Mouse (Mus musculus): ENCODE measurements around the gene Olfr93. TPM values are rescaled to one million over a fixed set of nuclear protein-coding genes. Genes with fewer than 3 reads are reported as not detected.

Gene Olfr93
- polyA plus RNA-seq, 1 experiment from 2014 or later = not detected

- Histone ChIP-seq H3K4me1 (replicated peaks) (no peaks in the 10 kb centered on the region), H3K9ac (replicated peaks) (no peak within 1 kb of the TSS), H3K27ac (no peak within 1 kb of the TSS), H3K9me3 (no peaks in the 10 kb centered on the region), H3K27me3 (no peaks in the 10 kb centered on the region), H3K4me3 (replicated peaks) (no peak within 1 kb of the TSS), H3K4me2 (no peak within 1 kb of the TSS), H3K36me3 (no peaks in the 10 kb centered on the region)
- ATAC-seq (ENCODE audit: insufficient number of reproducible peaks, insufficient read depth, low FRiP score, low TSS enrichment, low read depth) = no peak
- WGBS = 86% methylated on average over 2 of the region's 2 CpGs
Measured at GRCm38 (mm10) chr17:37119988-37120387, 41.3 kb downstream of the Olfr93 start, which contains the start of gene Olfr92. Gene Olfr92 (minus strand): TSS chr17:37120088.

- no peak for ATAC-seq (ENCODE audit: insufficient number of reproducible peaks, insufficient read depth, low FRiP score, low TSS enrichment, low read depth)
- Histone ChIP-seq H3K4me1 (replicated peaks) (no peaks in the 10 kb centered on the region), H3K4me2 (no peak within 1 kb of the TSS), H3K9me3 (no peaks in the 10 kb centered on the region), H3K9ac (replicated peaks) (no peak within 1 kb of the TSS), H3K27me3 (no peaks in the 10 kb centered on the region), H3K36me3 (no peaks in the 10 kb centered on the region), H3K4me3 (replicated peaks) (no peak within 1 kb of the TSS), H3K27ac (no peak within 1 kb of the TSS)
- 90% methylated on average over 1 of the region's 1 CpGs for WGBS
Measured at GRCm38 (mm10) chr17:37098178-37098577, 63.1 kb downstream of the Olfr93 start, which contains the start of gene Olfr91. Gene Olfr91 (minus strand): TSS chr17:37098278.

DNA sequence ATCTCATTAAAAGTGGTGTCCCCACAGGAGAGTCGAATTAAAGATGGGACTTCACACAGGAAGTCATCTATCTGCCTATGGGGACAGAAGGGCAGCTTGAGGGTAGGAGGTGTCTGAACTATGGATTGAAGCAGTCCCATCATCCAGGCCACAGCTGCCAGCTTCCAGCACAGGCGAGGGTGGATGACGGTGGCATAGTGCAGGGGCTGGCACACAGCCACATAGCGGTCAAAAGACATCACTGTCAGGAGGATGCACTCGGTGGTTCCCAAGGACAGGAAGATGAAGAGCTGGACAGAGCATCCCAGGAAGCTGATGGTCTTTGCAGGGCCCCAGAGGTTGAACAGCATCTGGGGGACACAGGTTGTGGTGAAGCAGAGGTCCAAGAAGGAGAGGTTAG is 68.0 kb downstream of the Olfr93 start:
- Histone ChIP-seq H3K27me3 (no peaks in the 10 kb centered on the region), H3K9me3 (no peaks in the 10 kb centered on the region), H3K27ac (no peak overlapping the region), H3K4me1 (replicated peaks) (no peaks in the 10 kb centered on the region), H3K36me3 (no peaks in the 10 kb centered on the region), H3K9ac (replicated peaks) (no peak overlapping the region), H3K4me2 (no peak overlapping the region), H3K4me3 (replicated peaks) (no peak overlapping the region)
- no peak for ATAC-seq (ENCODE audit: insufficient number of reproducible peaks, insufficient read depth, low FRiP score, low TSS enrichment, low read depth)
- 87% methylated on average over 5 of the region's 5 CpGs for WGBS

DNA sequence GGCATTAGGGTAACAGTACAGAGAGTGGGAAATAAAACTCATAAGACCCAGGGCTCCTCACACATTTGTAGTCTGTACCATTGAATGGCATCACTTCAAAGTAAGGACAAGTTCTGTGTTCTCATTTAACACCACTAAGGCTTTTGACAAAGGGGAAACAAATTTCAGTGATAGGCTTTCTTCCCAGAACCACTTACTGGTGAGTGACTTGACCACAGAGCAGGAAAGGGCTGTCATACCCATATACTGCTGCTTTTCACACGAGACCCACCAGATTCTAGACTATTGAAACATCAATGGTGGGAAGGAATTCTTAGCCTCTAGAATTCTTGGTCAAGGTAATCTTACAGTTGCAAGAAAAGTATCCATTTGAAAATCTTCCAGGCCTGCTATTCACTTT is 69.1 kb downstream of the Olfr93 start:
- H3K9ac ChIP-seq (replicated peaks) = no peak overlapping the region

More for the DNA sequence above, 69.1 kb downstream of the Olfr93 start:
- H3K4me1 ChIP-seq (replicated peaks) = no peaks in the 10 kb centered on the region
- no peak overlapping the region for H3K27ac ChIP-seq
- H3K4me3 ChIP-seq (replicated peaks) = no peak overlapping the region
- no peak for ATAC-seq (ENCODE audit: insufficient number of reproducible peaks, insufficient read depth, low FRiP score, low TSS enrichment, low read depth)
- H3K9me3 ChIP-seq = no peaks in the 10 kb centered on the region
- H3K36me3 ChIP-seq = no peaks in the 10 kb centered on the region
- WGBS = 71% methylated on average over 1 of the region's 1 CpGs
- H3K27me3 ChIP-seq = no peaks in the 10 kb centered on the region
- H3K4me2 ChIP-seq = no peak overlapping the region

Other genes starting within 250 kb of the Olfr93 start
- 0.73 and 1.3 TPM in 2 replicates for gene Rnf39, start 218.6 kb downstream of the Olfr93 start, polyA plus RNA-seq (2016; fragmentation: Nextera tagmentation; extraction: Ambion mirVana)
- 109 and 116 TPM in 2 replicates for gene Ppp1r11, start 209.8 kb downstream of the Olfr93 start, polyA plus RNA-seq (2016; fragmentation: Nextera tagmentation; extraction: Ambion mirVana)
- gene Znrd1, start 202.9 kb downstream of the Olfr93 start, polyA plus RNA-seq (2016; fragmentation: Nextera tagmentation; extraction: Ambion mirVana) = 114 and 115 TPM in 2 replicates
- 7.0 and 7.4 TPM in 2 replicates for gene Znrd1as, start 202.9 kb downstream of the Olfr93 start, polyA plus RNA-seq (2016; fragmentation: Nextera tagmentation; extraction: Ambion mirVana)
- not detected in 2 replicates for gene 2410137M14Rik, start 180.3 kb downstream of the Olfr93 start, polyA plus RNA-seq (2016; fragmentation: Nextera tagmentation; extraction: Ambion mirVana)
- gene H2-M5, start 172.0 kb downstream of the Olfr93 start, polyA plus RNA-seq (2016; fragmentation: Nextera tagmentation; extraction: Ambion mirVana) = 1.4 and 1.9 TPM in 2 replicates
- 124 and 130 TPM in 2 replicates for gene Zfp57, start 160.3 kb downstream of the Olfr93 start, polyA plus RNA-seq (2016; fragmentation: Nextera tagmentation; extraction: Ambion mirVana)
- gene Mog, start 138.1 kb downstream of the Olfr93 start, polyA plus RNA-seq (2016; fragmentation: Nextera tagmentation; extraction: Ambion mirVana) = 0.24 TPM in 1 of 2 replicates, not detected in the other
- gene Gabbr1, start 115.5 kb downstream of the Olfr93 start, polyA plus RNA-seq (2016; fragmentation: Nextera tagmentation; extraction: Ambion mirVana) = 18.0 and 18.1 TPM in 2 replicates
- gene Olfr90, start 73.0 kb downstream of the Olfr93 start, polyA plus RNA-seq (2016; fragmentation: Nextera tagmentation; extraction: Ambion mirVana) = 0.08 TPM in 1 of 2 replicates, not detected in the other
- gene Olfr91, start 63.2 kb downstream of the Olfr93 start, polyA plus RNA-seq (2016; fragmentation: Nextera tagmentation; extraction: Ambion mirVana) = not detected in 2 replicates
- gene Olfr92, start 41.4 kb downstream of the Olfr93 start, polyA plus RNA-seq (2016; fragmentation: Nextera tagmentation; extraction: Ambion mirVana) = not detected in 2 replicates
- not detected in 2 replicates for gene Ubd, start 32.4 kb upstream of the Olfr93 start, polyA plus RNA-seq (2016; fragmentation: Nextera tagmentation; extraction: Ambion mirVana)
- gene Olfr94, start 39.5 kb upstream of the Olfr93 start, polyA plus RNA-seq (2016; fragmentation: Nextera tagmentation; extraction: Ambion mirVana) = not detected in 2 replicates
- gene Olfr95, start 51.6 kb upstream of the Olfr93 start, polyA plus RNA-seq (2016; fragmentation: Nextera tagmentation; extraction: Ambion mirVana) = not detected in 2 replicates
- not detected in 2 replicates for gene Olfr96, start 58.7 kb upstream of the Olfr93 start, polyA plus RNA-seq (2016; fragmentation: Nextera tagmentation; extraction: Ambion mirVana)
- not detected in 2 replicates for gene Olfr97, start 75.8 kb upstream of the Olfr93 start, polyA plus RNA-seq (2016; fragmentation: Nextera tagmentation; extraction: Ambion mirVana)
- gene Olfr98, start 102.3 kb upstream of the Olfr93 start, polyA plus RNA-seq (2016; fragmentation: Nextera tagmentation; extraction: Ambion mirVana) = not detected in 2 replicates
- 1.6 and 1.8 TPM in 2 replicates for gene H2-M3, start 108.7 kb upstream of the Olfr93 start, polyA plus RNA-seq (2016; fragmentation: Nextera tagmentation; extraction: Ambion mirVana)
- not detected in 2 replicates for gene Olfr99, start 122.0 kb upstream of the Olfr93 start, polyA plus RNA-seq (2016; fragmentation: Nextera tagmentation; extraction: Ambion mirVana)
- not detected in 2 replicates for gene Olfr101, start 142.8 kb upstream of the Olfr93 start, polyA plus RNA-seq (2016; fragmentation: Nextera tagmentation; extraction: Ambion mirVana)
- gene Olfr102, start 155.6 kb upstream of the Olfr93 start, polyA plus RNA-seq (2016; fragmentation: Nextera tagmentation; extraction: Ambion mirVana) = not detected in 2 replicates
- not detected in 2 replicates for gene Olfr103, start 178.2 kb upstream of the Olfr93 start, polyA plus RNA-seq (2016; fragmentation: Nextera tagmentation; extraction: Ambion mirVana)
- gene Olfr104-ps, start 198.1 kb upstream of the Olfr93 start, polyA plus RNA-seq (2016; fragmentation: Nextera tagmentation; extraction: Ambion mirVana) = not detected in 2 replicates
- not detected in 2 replicates for gene Olfr105-ps, start 217.5 kb upstream of the Olfr93 start, polyA plus RNA-seq (2016; fragmentation: Nextera tagmentation; extraction: Ambion mirVana)
- gene Olfr106-ps, start 228.9 kb upstream of the Olfr93 start, polyA plus RNA-seq (2016; fragmentation: Nextera tagmentation; extraction: Ambion mirVana) = not detected in 2 replicates
- not detected in 2 replicates for gene Olfr107, start 237.7 kb upstream of the Olfr93 start, polyA plus RNA-seq (2016; fragmentation: Nextera tagmentation; extraction: Ambion mirVana)

Measured in limb, embryonic 12.5 days (tissue).